Mouse (Mus musculus): ENCODE data around the gene Scarb1.

Scarb1 gene

GRCm38 (mm10) chr5:125268033-125268765 is 72.7 kb downstream of the Scarb1 start:
- DNase-seq = peak; percentile 53 to 80

GRCm38 (mm10) chr5:125267150-125267961 is 73.5 kb downstream of the Scarb1 start:
- DNase-seq = no peak

- no peak for DNase-seq
These were observed 74.8 kb downstream of the Scarb1 start for GRCm38 (mm10) chr5:125266128-125266527.

- DNase-seq = no peak
These were observed 76.2 kb downstream of the Scarb1 start for GRCm38 (mm10) chr5:125264700-125265099.

GRCm38 (mm10) chr5:125262578-125262977 is 78.3 kb downstream of the Scarb1 start:
- no peak for DNase-seq

- DNase-seq = no peak
These were observed 87.0 kb downstream of the Scarb1 start for GRCm38 (mm10) chr5:125253917-125254316.

GRCm38 (mm10) chr5:125253448-125253847 is 87.4 kb downstream of the Scarb1 start:
- no peak for DNase-seq

- peak; percentile 42 to 56 for DNase-seq
These were observed 88.2 kb downstream of the Scarb1 start for GRCm38 (mm10) chr5:125252664-125253063.

- no peak for DNase-seq
These were observed 88.8 kb downstream of the Scarb1 start for GRCm38 (mm10) chr5:125251885-125252615.

GRCm38 (mm10) chr5:125249187-125249586 is 91.7 kb downstream of the Scarb1 start:
- no peak for DNase-seq

- DNase-seq = no peak
These were observed 94.2 kb downstream of the Scarb1 start for GRCm38 (mm10) chr5:125246711-125247110.

- peak; percentile 42 to 45 for DNase-seq
These were observed 95.3 kb downstream of the Scarb1 start for GRCm38 (mm10) chr5:125245534-125246151.

- no peak for DNase-seq
These were observed 95.9 kb downstream of the Scarb1 start for GRCm38 (mm10) chr5:125244825-125245533.

GRCm38 (mm10) chr5:125243928-125244327 is 97.0 kb downstream of the Scarb1 start:
- DNase-seq = no peak

- DNase-seq = peak; percentile 42
These were observed 98.8 kb downstream of the Scarb1 start for GRCm38 (mm10) chr5:125242111-125242510.

- no peak for DNase-seq
These were observed 99.3 kb downstream of the Scarb1 start for GRCm38 (mm10) chr5:125241627-125242026.

GRCm38 (mm10) chr5:125240124-125240781 is 100.6 kb downstream of the Scarb1 start:
- no peak for DNase-seq

- DNase-seq = no peak
These were observed 105.0 kb downstream of the Scarb1 start for GRCm38 (mm10) chr5:125235874-125236273.

- no peak for DNase-seq
These were observed 105.5 kb downstream of the Scarb1 start for GRCm38 (mm10) chr5:125235398-125235797.

- no peak for DNase-seq
These were observed 106.5 kb downstream of the Scarb1 start for GRCm38 (mm10) chr5:125234399-125234798.

- DNase-seq = no peak
These were observed 107.4 kb downstream of the Scarb1 start for GRCm38 (mm10) chr5:125233478-125233877.
